Mouse (Mus musculus) midbrain, embryonic 14.5 days (tissue): Measurements from ENCODE around the gene Ranbp1. TPM values are rescaled to one million over a fixed set of nuclear protein-coding genes. Genes with fewer than 3 reads are reported as not detected.
"Not testable (repeated sequence)": the region's sequence is repeated elsewhere in the genome, so short reads cannot be mapped to it uniquely, and the experiment has no call there.

ENCODE experiments used
- ATAC-seq: fragments of 200-750 bp; cut with Nextera tagmentation; 2 replicates; pipeline ENCODE4 v1.8.0; 2017; ENCODE audit warnings: moderate number of reproducible peaks, moderate library complexity; ENCODE audit not compliant: low FRiP score, low TSS enrichment
- DNase-seq: peaks from one replicate; pipeline ENCODE4 v3.0.0-alpha.2; 2015
- H3K27ac ChIP-seq: fragments of 300-500 bp; sonication (generic); replicated peaks from 2 replicates; pipeline ENCODE4 v1.5.1; 2014; ENCODE audit warnings: mild to moderate bottlenecking, low read depth, low read length, moderate library complexity
- H3K27me3 ChIP-seq: fragments of 300-500 bp; sonication (generic); 2 replicates; pipeline ENCODE4 v1.6.1; 2014; ENCODE audit warnings: low read length, control low read depth, mixed read lengths; ENCODE audit not compliant: control insufficient read depth, insufficient read depth
- H3K36me3 ChIP-seq: fragments of 300-500 bp; sonication (generic); 2 replicates; pipeline ENCODE4 v1.6.1; 2014; ENCODE audit warnings: low read length, control low read depth; ENCODE audit not compliant: control insufficient read depth, insufficient read depth
- H3K4me1 ChIP-seq: fragments of 300-500 bp; sonication (generic); 2 replicates; pipeline ENCODE4 v1.6.1; 2014; ENCODE audit warnings: mild to moderate bottlenecking, antibody characterized with exemption, low read length, control low read depth; ENCODE audit not compliant: control insufficient read depth, insufficient read depth
- H3K4me2 ChIP-seq: fragments of 300-500 bp; sonication (generic); 2 replicates; pipeline ENCODE4 v1.6.1; 2014; ENCODE audit warnings: mild to moderate bottlenecking, low read length, moderate library complexity
- H3K4me3 ChIP-seq: fragments of 300-500 bp; sonication (generic); replicated peaks from 2 replicates; pipeline ENCODE4 v1.5.1; 2014; ENCODE audit warnings: low read depth, low read length
- H3K9ac ChIP-seq: fragments of 300-500 bp; sonication (generic); replicated peaks from 2 replicates; pipeline ENCODE4 v1.6.1; 2014; ENCODE audit warnings: mild to moderate bottlenecking, low read length, moderate library complexity
- H3K9me3 ChIP-seq: fragments of 300-500 bp; sonication (generic); 2 replicates; pipeline ENCODE4 v1.6.1; 2016; ENCODE audit warnings: low read length, control low read depth, mixed read lengths; ENCODE audit not compliant: control insufficient read depth
- WGBS: fragments of 180-500 bp; shearing (Covaris S2); extraction: QIAGEN DNeasy Blood & Tissue Kit; methylation state at CpG from one replicate; pipeline ENCODE4 v1.1.7; 2014; 5-methylcytosine and 5-hydroxymethylcytosine counted together
- polyA plus RNA-seq: library from polyadenylated mRNA; unstranded; fragments of >200 nt; fragmentation: Nextera tagmentation; extraction: Ambion mirVana; gene quantifications from 2 replicates; pipeline ENCODE4 v1.2.1, GENCODE M21; 2014

The Ranbp1 gene
- polyA plus RNA-seq, 1 experiment from 2014 or later, result 451 TPM

DNA sequence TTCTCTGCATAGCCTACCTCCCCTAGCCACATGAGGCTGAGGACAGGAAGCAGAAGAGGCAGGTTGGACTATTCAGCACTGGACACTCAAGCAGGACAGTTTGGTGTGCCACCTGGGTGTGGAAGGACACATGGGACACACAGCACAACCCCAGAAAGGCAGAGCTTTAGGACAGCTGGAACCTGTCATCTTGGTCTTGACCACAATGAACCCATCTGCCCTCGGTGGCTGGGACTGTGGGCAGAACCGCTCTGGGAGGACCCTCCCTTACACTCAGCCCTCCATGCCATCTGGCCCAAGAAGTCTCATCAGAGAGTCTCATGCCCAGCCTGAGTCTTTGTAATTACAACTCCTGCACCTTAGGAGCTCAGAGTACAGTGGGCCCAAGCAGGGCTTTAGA is 48.5 kb downstream of the Ranbp1 start:
- no peak for DNase-seq
- H3K9ac ChIP-seq, result no peak overlapping the region
- no peak overlapping the region for H3K4me3 ChIP-seq
- 86% methylated on average over 2 of the region's 2 CpGs for WGBS
- peaks cover 25% of the 10 kb centered on the region for H3K4me1 ChIP-seq
- no peak overlapping the region for H3K4me2 ChIP-seq
- no peaks in the 10 kb centered on the region; the same call in 1 of the 2 replicates for H3K27me3 ChIP-seq
- H3K9me3 ChIP-seq, result no peaks in the 10 kb centered on the region
- ATAC-seq, result no peak
- H3K36me3 ChIP-seq, result no peaks in the 10 kb centered on the region
- H3K27ac ChIP-seq, result no peak overlapping the region

DNA sequence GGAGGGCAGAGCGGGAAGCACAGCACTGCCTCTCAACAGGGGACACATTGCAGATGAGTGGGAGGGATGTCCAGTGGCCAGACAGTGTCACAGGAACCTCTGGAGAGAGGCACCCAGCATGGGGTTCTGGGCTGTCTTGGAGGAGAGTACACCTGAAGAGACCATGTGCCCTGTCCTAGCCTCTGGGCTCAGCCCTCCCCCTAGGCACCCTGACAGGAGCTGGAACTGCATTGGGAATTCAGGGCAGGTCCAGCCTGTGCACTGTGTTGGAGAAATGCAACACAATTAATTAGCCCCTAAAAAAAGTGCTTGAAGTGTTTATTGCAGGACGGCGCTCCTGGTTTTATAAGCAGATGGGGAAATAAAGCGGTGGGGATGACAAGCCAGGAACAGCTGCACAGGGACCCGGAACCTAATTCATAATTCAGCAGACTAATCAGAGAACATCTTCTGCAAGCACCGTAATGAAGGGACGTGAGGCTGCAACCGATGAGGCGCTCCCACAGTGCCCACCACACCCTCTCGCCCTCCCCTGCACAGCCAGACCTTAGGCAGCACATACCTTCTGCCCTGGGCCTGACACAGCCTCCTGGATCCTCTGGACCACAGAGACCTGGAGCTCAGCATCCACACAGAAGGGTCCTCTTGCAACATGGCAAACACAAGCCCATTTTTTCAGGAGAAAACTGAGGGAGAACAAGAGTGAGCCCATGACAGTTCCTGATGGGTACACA is 50.0 kb downstream of the Ranbp1 start:
- 36% methylated on average over 10 of the region's 10 CpGs for WGBS
- Histone ChIP-seq H3K9me3 (no peaks in the 10 kb centered on the region), H3K27ac (peak overlapping the region; percentile 60), H3K27me3 (no peaks in the 10 kb centered on the region), H3K36me3 (no peaks in the 10 kb centered on the region), H3K4me2 (no peak overlapping the region), H3K9ac (peak overlapping the region; percentile 31; the same call in 1 of the 2 replicates), H3K4me3 (no peak overlapping the region), H3K4me1 (peaks cover 34% of the 10 kb centered on the region)
- ATAC-seq (peak; percentile 52; the same call in 1 of the 2 replicates), DNase-seq (peak; percentile 54)

- Histone ChIP-seq H3K4me2 (no peak overlapping the region), H3K4me1 (peaks cover 34% of the 10 kb centered on the region), H3K27ac (no peak overlapping the region), H3K36me3 (no peaks in the 10 kb centered on the region), H3K9ac (no peak overlapping the region; the same call in 1 of the 2 replicates), H3K9me3 (no peaks in the 10 kb centered on the region), H3K4me3 (no peak overlapping the region), H3K27me3 (no peaks in the 10 kb centered on the region)
- DNase-seq, result no peak
- no peak for ATAC-seq
- 86% methylated on average over 6 of the region's 6 CpGs for WGBS
Observed at GRCm38 (mm10) chr16:18197881-18198280, 50.7 kb downstream of the Ranbp1 start.

DNA sequence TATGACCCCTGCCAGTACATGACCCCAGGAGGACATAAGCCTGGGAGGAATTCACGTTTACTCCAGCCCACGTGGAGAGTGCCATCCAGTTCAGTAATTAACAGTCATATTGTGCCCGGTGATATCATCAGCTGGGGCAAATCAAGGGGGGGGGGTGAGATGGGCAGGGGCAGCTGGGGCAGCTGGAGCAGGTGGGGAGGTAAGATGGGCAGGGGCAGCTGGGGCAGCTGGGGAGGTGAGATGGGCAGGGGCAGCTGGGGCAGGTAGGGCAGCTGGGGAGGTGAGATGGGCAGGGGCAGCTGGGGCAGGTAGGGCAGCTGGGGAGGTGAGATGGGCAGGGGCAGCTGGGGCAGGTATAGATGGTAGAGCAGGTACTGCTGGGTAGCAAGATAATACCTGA is 53.0 kb downstream of the Ranbp1 start:
- H3K9ac ChIP-seq, H3K36me3 ChIP-seq, H3K4me3 ChIP-seq, H3K27ac ChIP-seq, H3K27me3 ChIP-seq, H3K9me3 ChIP-seq, ATAC-seq, H3K4me2 ChIP-seq, DNase-seq: not testable (repeated sequence)
- peaks cover 34% of the 10 kb centered on the region for H3K4me1 ChIP-seq
- WGBS, result 57% methylated on average over 3 of the region's 3 CpGs

DNA sequence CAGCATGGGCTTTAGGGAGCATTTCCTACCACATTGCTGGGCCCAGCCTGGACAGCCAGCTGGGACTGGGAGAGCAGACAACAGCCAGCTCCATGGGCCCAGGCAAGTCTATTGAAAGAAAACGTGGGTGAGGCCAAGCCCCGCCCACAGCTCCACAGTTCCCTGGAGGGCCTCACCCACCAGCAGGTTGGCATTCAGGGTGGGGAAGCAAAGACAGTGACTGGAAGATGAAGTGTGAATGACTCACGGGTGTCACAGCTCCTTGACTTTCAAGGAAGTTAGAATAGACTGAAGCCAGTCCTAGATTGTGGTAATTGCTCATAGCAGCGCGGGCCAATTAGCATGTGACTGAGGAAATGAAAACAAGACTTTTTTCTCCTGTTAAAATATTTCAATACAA is 53.5 kb downstream of the Ranbp1 start:
- Histone ChIP-seq H3K9me3 (no peaks in the 10 kb centered on the region), H3K27me3 (no peaks in the 10 kb centered on the region), H3K4me1 (peaks cover 34% of the 10 kb centered on the region), H3K9ac (no peak overlapping the region), H3K36me3 (no peaks in the 10 kb centered on the region), H3K27ac (peak overlapping the region; percentile 45; the same call in 1 of the 2 replicates), H3K4me2 (no peak overlapping the region), H3K4me3 (no peak overlapping the region)
- WGBS, result 62% methylated on average over 5 of the region's 5 CpGs
- ATAC-seq, result no peak
- no peak for DNase-seq

DNA sequence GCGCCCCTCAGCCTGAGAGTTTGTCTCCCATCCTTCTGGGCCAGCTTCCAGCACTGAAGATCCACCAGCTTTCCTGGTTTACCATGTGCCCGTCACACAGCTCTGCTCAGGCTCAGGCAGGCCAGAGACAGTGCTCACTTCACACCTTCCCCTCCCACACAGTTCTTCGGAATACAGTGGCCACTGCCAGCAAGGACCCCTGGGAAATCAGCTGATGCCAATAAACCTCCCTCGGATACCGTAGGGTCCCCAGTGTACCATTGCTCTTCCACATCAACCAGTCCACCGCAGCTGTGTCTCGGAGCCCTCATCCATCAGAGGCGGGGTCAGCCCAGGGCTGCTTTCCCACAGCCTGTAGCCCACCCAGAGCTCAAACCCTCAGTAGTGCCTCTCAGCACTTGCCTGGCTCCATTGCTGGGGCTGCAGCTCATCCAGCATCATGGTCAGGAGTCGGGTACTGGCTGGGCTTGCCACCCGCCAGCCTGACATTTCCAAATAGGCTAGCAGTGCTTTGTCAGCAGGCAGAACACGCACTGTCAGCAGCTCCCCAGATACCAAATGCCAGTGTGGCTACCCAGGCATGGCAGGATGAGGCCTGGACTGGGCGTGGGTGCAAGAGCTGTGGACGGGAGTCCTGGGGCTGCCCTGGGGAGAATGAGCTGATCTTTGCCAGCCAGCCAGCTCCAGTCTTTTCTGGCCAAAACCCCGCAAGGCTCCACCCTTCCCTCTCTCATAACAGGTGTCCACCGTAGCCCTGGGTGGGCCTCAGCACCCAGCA is 54.1 kb downstream of the Ranbp1 start:
- Histone ChIP-seq H3K4me1 (peaks cover 30% of the 10 kb centered on the region), H3K36me3 (no peaks in the 10 kb centered on the region), H3K9ac (0 out of 2 replicates have a peak overlapping the region, but pooled peaks have one; percentile 23), H3K27ac (peak overlapping the region; percentile 45; the same call in 1 of the 2 replicates), H3K4me2 (no peak overlapping the region), H3K4me3 (no peak overlapping the region), H3K27me3 (no peaks in the 10 kb centered on the region), H3K9me3 (no peaks in the 10 kb centered on the region)
- 57% methylated on average over 15 of the region's 15 CpGs for WGBS
- no peak; the same call in 1 of the 2 replicates for ATAC-seq
- peak; percentile 44 for DNase-seq

DNA sequence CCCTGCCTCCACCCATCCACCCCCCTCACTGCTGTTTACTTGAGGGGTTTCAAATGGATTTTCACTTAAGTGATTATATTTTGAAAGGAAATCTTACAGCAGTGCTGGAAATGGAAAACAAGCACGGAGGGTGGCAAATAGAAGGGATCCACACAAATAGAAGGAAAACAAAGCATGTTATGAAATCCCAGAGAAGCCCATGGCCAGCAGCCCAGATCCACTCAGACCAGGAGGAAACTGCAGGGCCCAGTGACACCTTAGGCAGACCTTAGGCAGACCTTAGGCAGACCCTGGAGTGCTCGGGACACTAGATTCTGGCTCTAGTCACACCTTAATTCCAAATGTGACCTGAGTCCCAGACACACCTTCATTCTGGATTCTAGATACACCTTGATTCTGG is 57.5 kb downstream of the Ranbp1 start:
- Histone ChIP-seq H3K4me3 (no peak overlapping the region), H3K9ac (no peak overlapping the region), H3K27ac (no peak overlapping the region), H3K27me3 (no peaks in the 10 kb centered on the region), H3K4me1 (peaks cover 13% of the 10 kb centered on the region), H3K9me3 (no peaks in the 10 kb centered on the region), H3K4me2 (no peak overlapping the region), H3K36me3 (no peaks in the 10 kb centered on the region)
- 82% methylated on average over 2 of the region's 2 CpGs for WGBS
- DNase-seq, result no peak
- ATAC-seq, result no peak
